In genomic region chr8:9180686-9181315, GRCm38 (mm10) we compare ENCODE assay signal across 32 mouse cellular contexts.
DNase-seq lines count a peak whose midpoint lies in the region; ATAC-seq lines count a peak whose summit lies in the region.
"Had no signal": no experiment of that assay in that cellular context is flagged by ENCODE, and none has a peak within 500 bp of the region (broad histone marks: within the 10 kb centered on the region; RNA-seq: fewer than 3 reads in every experiment).

No protein-coding gene starts in this region.

- DNase-seq in adrenal gland, adult (ENCODE audit: inconsistent age in 2 of 2, low spot score in 1 of 2) = peak; percentile 45 to 69
- no peak for DNase-seq in adrenal gland, postnatal 4 days (ENCODE audit: low spot score in 2 of 2)
- DNase-seq in kidney, adult 9 months = no peak
- DNase-seq in adrenal gland, postnatal 10 days = peak; percentile 29
- no peak for DNase-seq in left cerebral cortex, postnatal 4 days
- DNase-seq: cerebellum, adult 11 months; cerebellum, adult 9-11 months; embryo, embryonic 11 days; gastrocnemius, postnatal 14 days; heart, adult 18-20 months; heart, postnatal 10 days; kidney, adult 18-20 months; layer of hippocampus, adult 9-11 months; liver; lung, adult 2 months; lung, postnatal 10 days; right cerebral cortex, adult 18-20 months; spleen, adult 18-20 months; thymus, postnatal 14 days had no signal

- no peak overlapping the region for H3K9ac ChIP-seq in kidney, embryonic 16.5 days (replicated peaks; ENCODE audit: low read length)
- H3K9ac ChIP-seq in neural tube, embryonic 13.5 days = no peak overlapping the region
- H3K9ac ChIP-seq: embryonic facial prominence, embryonic 12.5 days; heart, embryonic 13.5 days; hindbrain, embryonic 15.5 days; liver, embryonic 14.5 days; midbrain, embryonic 15.5 days had no signal

- peak; percentile 70 for ATAC-seq in kidney, embryonic 16.5 days (ENCODE audit: low FRiP score, low TSS enrichment)
- ATAC-seq in neural tube, embryonic 13.5 days (ENCODE audit: low read depth) = peak; percentile 48; the same call in 1 of the 2 replicates
- ATAC-seq in monocyte, adult 5-6 weeks (replicated peaks; ENCODE audit: insufficient number of reproducible peaks, low FRiP score, low TSS enrichment, poor library complexity, severe bottlenecking) = no peak
- ATAC-seq: activated CD4-positive, CD25-positive, alpha-beta regulatory T cell, adult 4 months; forebrain, embryonic 14.5 days; midbrain, embryonic 15.5 days had no signal

- intact Hi-C loops in left cerebral cortex, postnatal 4 days (cut with DNase I) = no loop called here

- no peak overlapping the region for H3K4me3 ChIP-seq in kidney, embryonic 16.5 days (ENCODE audit: low read length)
- no peak overlapping the region for H3K4me3 ChIP-seq in neural tube, embryonic 13.5 days
- H3K4me3 ChIP-seq: embryonic facial prominence, embryonic 12.5 days; heart, embryonic 13.5 days; hindbrain, embryonic 10.5 days; hindbrain, embryonic 15.5 days; midbrain, embryonic 10.5 days; midbrain, embryonic 15.5 days had no signal

- H3K36me3 ChIP-seq in kidney, embryonic 16.5 days (ENCODE audit: insufficient read depth, low read length) = no peaks in the 10 kb centered on the region
- H3K36me3 ChIP-seq in neural tube, embryonic 13.5 days = no peaks in the 10 kb centered on the region
- H3K36me3 ChIP-seq: embryonic facial prominence, embryonic 12.5 days; heart, embryonic 13.5 days; hindbrain, embryonic 10.5 days; hindbrain, embryonic 15.5 days; midbrain, embryonic 10.5 days; midbrain, embryonic 15.5 days had no signal

- no peak overlapping the region for H3K27ac ChIP-seq in kidney, embryonic 16.5 days (ENCODE audit: low read length)
- H3K27ac ChIP-seq in neural tube, embryonic 13.5 days (replicated peaks) = 0 out of 2 replicates have a peak overlapping the region, but pooled peaks have one; percentile 20
- H3K27ac ChIP-seq: embryonic facial prominence, embryonic 12.5 days; heart, embryonic 13.5 days; hindbrain, embryonic 10.5 days; hindbrain, embryonic 15.5 days; liver, embryonic 14.5 days; midbrain, embryonic 10.5 days; midbrain, embryonic 15.5 days had no signal

- H3K4me1 ChIP-seq in kidney, embryonic 16.5 days (ENCODE audit: insufficient read depth, low read length) = 0 out of 2 replicates have a peak, but pooled peaks cover 9% of the 10 kb centered on the region
- peaks cover 8% of the 10 kb centered on the region for H3K4me1 ChIP-seq in neural tube, embryonic 13.5 days (replicated peaks)
- H3K4me1 ChIP-seq: embryonic facial prominence, embryonic 12.5 days; heart, embryonic 13.5 days; midbrain, embryonic 10.5 days; midbrain, embryonic 15.5 days had no signal

- no peaks in the 10 kb centered on the region for H3K9me3 ChIP-seq in kidney, embryonic 16.5 days (ENCODE audit: low read length)
- no peaks in the 10 kb centered on the region for H3K9me3 ChIP-seq in neural tube, embryonic 13.5 days
- H3K9me3 ChIP-seq: embryonic facial prominence, embryonic 12.5 days; heart, embryonic 13.5 days; hindbrain, embryonic 10.5 days; hindbrain, embryonic 15.5 days; midbrain, embryonic 10.5 days; midbrain, embryonic 15.5 days had no signal

- H3K4me2 ChIP-seq in kidney, embryonic 16.5 days (replicated peaks; ENCODE audit: low read depth, low read length) = peak overlapping the region; percentile 17; the same call in 1 of the 2 replicates
- no peak overlapping the region for H3K4me2 ChIP-seq in neural tube, embryonic 13.5 days
- H3K4me2 ChIP-seq: embryonic facial prominence, embryonic 12.5 days; heart, embryonic 13.5 days; hindbrain, embryonic 15.5 days; midbrain, embryonic 15.5 days had no signal

- no peaks in the 10 kb centered on the region; the same call in 1 of the 2 replicates for H3K27me3 ChIP-seq in kidney, embryonic 16.5 days (ENCODE audit: insufficient read depth, low read length)
- H3K27me3 ChIP-seq in neural tube, embryonic 13.5 days = peaks cover 4% of the 10 kb centered on the region; the same call in 1 of the 2 replicates
- H3K27me3 ChIP-seq: CH12.LX; hindbrain, embryonic 15.5 days; midbrain, embryonic 15.5 days had no signal

- 30% methylated on average over 17 of the region's 17 CpGs for WGBS in kidney, embryonic 16.5 days
- WGBS in neural tube, embryonic 13.5 days = 39% methylated on average over 17 of the region's 17 CpGs

Comparison
In these comparisons a context has a peak if more than half of its experiments do, and no peak if none do; other contexts are left out.
1. DNase-seq: peak in adrenal gland, adult (2 of 2) and adrenal gland, postnatal 10 days (single experiment); none in adrenal gland, postnatal 4 days (0 of 2), kidney, adult 9 months (single experiment) and left cerebral cortex, postnatal 4 days (single experiment).